Mouse (Mus musculus) heart, adult 18-20 months (tissue): Measurements from ENCODE around the gene Vmn2r42. TPM values are rescaled to one million over a fixed set of nuclear protein-coding genes. Genes with fewer than 3 reads are reported as not detected.
"Not testable (repeated sequence)": the region's sequence is repeated elsewhere in the genome, so short reads cannot be mapped to it uniquely, and the experiment has no call there.

Source experiments
- DNase-seq, 2 experiments: peaks; one replicate each; pipeline ENCODE4 v3.0.0; 2021 to 2022; ENCODE audit warnings: mixed read lengths in 1 of 2
- long read RNA-seq, 2 experiments: library from polyadenylated mRNA; stranded (forward); transcript quantifications; one replicate each; pipeline ENCODE4 v2.0.0; 2021
- total RNA-seq, 2 experiments: library from RNA; stranded (reverse); gene quantifications; 2 replicates each; pipeline ENCODE4 v1.2.3; 2021

Vmn2r42 gene
- not detected for total RNA-seq
- long read RNA-seq, experiment 1 = 0 reads
- long read RNA-seq, experiment 2 = 0 reads

DNA sequence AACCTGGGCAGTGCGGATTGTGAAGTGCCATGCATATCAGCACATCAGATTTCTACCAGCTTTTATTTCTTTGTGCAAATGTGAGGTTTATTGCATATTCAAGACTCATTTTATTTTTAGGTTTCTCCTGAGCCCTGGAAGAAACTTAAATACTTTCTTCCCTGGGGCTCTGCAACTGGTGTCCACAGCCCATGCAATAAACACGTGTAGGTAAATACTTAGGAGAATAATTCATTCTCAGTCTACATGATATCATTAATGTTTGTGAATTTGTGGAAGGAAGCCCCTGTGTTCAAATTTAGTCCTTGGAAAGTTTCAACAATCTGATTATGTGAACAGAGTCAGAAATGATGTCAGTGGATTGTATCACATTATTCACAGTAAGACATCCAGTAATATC, at the start of gene Vmn2r42:
Gene Vmn2r42, minus strand, starts transcription at position 101 of the 400 bp plus-strand sequence.
- DNase-seq = not testable (repeated sequence)

DNA sequence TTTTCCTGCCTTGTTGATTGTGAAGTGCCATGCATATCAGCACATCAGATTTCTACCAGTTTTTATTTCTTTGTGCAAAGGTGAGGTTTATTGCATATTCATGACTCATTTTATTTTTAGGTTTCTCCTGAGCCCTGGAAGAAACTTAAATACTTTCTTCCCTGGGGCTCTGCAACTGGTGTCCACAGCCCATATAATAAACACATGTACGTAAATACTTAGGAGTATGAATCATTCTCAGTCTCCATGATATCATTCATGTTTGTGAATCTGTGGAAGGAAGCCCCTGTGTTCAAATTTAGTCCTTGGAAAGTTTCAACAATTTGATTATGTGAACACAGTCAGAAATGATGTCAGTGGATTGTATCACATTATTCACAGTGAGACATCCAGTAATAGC, 38.6 kb downstream of the Vmn2r42 start, which contains the start of gene Vmn2r41:
Gene Vmn2r41, minus strand, starts transcription at position 101 of the 400 bp plus-strand sequence.
- not testable (repeated sequence) for DNase-seq

Other genes starting within 250 kb of the Vmn2r42 start
- gene Vmn2r41, start 38.7 kb downstream of the Vmn2r42 start, total RNA-seq = not detected
- gene Vmn2r43, start 60.3 kb upstream of the Vmn2r42 start, total RNA-seq = not detected
- gene Vmn2r44, start 183.0 kb upstream of the Vmn2r42 start, total RNA-seq = not detected